Mouse (Mus musculus) midbrain, embryonic 13.5 days (tissue): ENCODE data around the gene Mlx. TPM values are rescaled to one million over a fixed set of nuclear protein-coding genes. Genes with fewer than 3 reads are reported as not detected.

Experiments
- ATAC-seq: fragments of 200-750 bp; cut with Nextera tagmentation; 2 replicates; pipeline ENCODE4 v1.8.0; 2017; ENCODE audit warnings: mild to moderate bottlenecking, moderate TSS enrichment, moderate library complexity
- H3K27ac ChIP-seq: fragments of 300-500 bp; sonication (generic); 2 replicates; pipeline ENCODE4 v1.5.1; 2015; ENCODE audit warnings: inconsistent platforms, mild to moderate bottlenecking, moderate library complexity
- H3K27me3 ChIP-seq: fragments of 300-500 bp; sonication (generic); 2 replicates; pipeline ENCODE4 v1.6.1; 2015; ENCODE audit warnings: mild to moderate bottlenecking, inconsistent platforms
- H3K36me3 ChIP-seq: fragments of 300-500 bp; sonication (generic); 2 replicates; pipeline ENCODE4 v1.6.1; 2015; ENCODE audit warnings: mild to moderate bottlenecking, inconsistent platforms
- H3K4me1 ChIP-seq: fragments of 300-500 bp; sonication (generic); replicated peaks from 2 replicates; pipeline ENCODE4 v1.6.1; 2015; ENCODE audit warnings: inconsistent platforms
- H3K4me2 ChIP-seq: fragments of 300-500 bp; sonication (generic); replicated peaks from 2 replicates; pipeline ENCODE4 v1.6.1; 2015; ENCODE audit warnings: moderate library complexity, mild to moderate bottlenecking, inconsistent platforms
- H3K4me3 ChIP-seq: fragments of 300-500 bp; sonication (generic); replicated peaks from 2 replicates; pipeline ENCODE4 v1.5.1; 2015; ENCODE audit warnings: mild to moderate bottlenecking, inconsistent platforms
- H3K9ac ChIP-seq: fragments of 300-500 bp; sonication (generic); replicated peaks from 2 replicates; pipeline ENCODE4 v1.6.1; 2015; ENCODE audit warnings: mild to moderate bottlenecking, inconsistent platforms
- H3K9me3 ChIP-seq: fragments of 300-500 bp; sonication (generic); 2 replicates; pipeline ENCODE4 v1.6.1; 2016; ENCODE audit warnings: mild to moderate bottlenecking, inconsistent platforms
- WGBS: fragments of 180-500 bp; shearing (Covaris S2); methylation state at CpG from one replicate; pipeline ENCODE4 v1.1.7; 2015; 5-methylcytosine and 5-hydroxymethylcytosine counted together
- microRNA-seq: library from miRNA; unstranded; fragments of <30 nt; microRNA quantifications from one replicate; pipeline ENCODE4, GENCODE M21; 2016
- polyA plus RNA-seq: library from polyadenylated mRNA; unstranded; fragments of >200 nt; fragmentation: Nextera tagmentation; extraction: Ambion mirVana; gene quantifications from 2 replicates; pipeline ENCODE4 v1.2.1, GENCODE M21; 2015

Gene Mlx
- polyA plus RNA-seq, 1 experiment from 2014 or later: 90.9 TPM

- no peaks in the 10 kb centered on the region for H3K4me1 ChIP-seq
- H3K4me3 ChIP-seq: no peak overlapping the region
- H3K4me2 ChIP-seq: no peak overlapping the region
- ATAC-seq: no peak
- H3K9ac ChIP-seq: no peak overlapping the region
- H3K27ac ChIP-seq: no peak overlapping the region
- WGBS: 93% methylated on average over 2 of the region's 2 CpGs
- H3K27me3 ChIP-seq: no peaks in the 10 kb centered on the region
- peaks cover 11% of the 10 kb centered on the region for H3K36me3 ChIP-seq
- peaks cover 4% of the 10 kb centered on the region; the same call in 1 of the 2 replicates for H3K9me3 ChIP-seq
Measured at GRCm38 (mm10) chr11:101131187-101131586, 44.1 kb downstream of the Mlx start.

- H3K9me3 ChIP-seq: peaks cover 1% of the 10 kb centered on the region; the same call in 1 of the 2 replicates
- no peak overlapping the region for H3K4me2 ChIP-seq
- no peak overlapping the region for H3K27ac ChIP-seq
- H3K27me3 ChIP-seq: no peaks in the 10 kb centered on the region
- peaks cover 6% of the 10 kb centered on the region for H3K36me3 ChIP-seq
- no peak for ATAC-seq
- 86% methylated on average over 6 of the region's 6 CpGs for WGBS
- no peak overlapping the region for H3K4me3 ChIP-seq
- no peak overlapping the region for H3K9ac ChIP-seq
- H3K4me1 ChIP-seq: no peaks in the 10 kb centered on the region
Measured at GRCm38 (mm10) chr11:101131701-101132100, 44.6 kb downstream of the Mlx start.

- Histone ChIP-seq H3K27me3 (no peaks in the 10 kb centered on the region), H3K9ac (no peak overlapping the region), H3K4me3 (no peak overlapping the region), H3K4me2 (no peak overlapping the region), H3K27ac (no peak overlapping the region), H3K4me1 (no peaks in the 10 kb centered on the region), H3K36me3 (no peaks in the 10 kb centered on the region), H3K9me3 (no peaks in the 10 kb centered on the region)
- ATAC-seq: no peak
- 89% methylated on average over 12 of the region's 12 CpGs for WGBS
Measured at GRCm38 (mm10) chr11:101133037-101133436, 46.0 kb downstream of the Mlx start.

- Histone ChIP-seq H3K36me3 (no peaks in the 10 kb centered on the region), H3K4me3 (no peak overlapping the region), H3K9ac (no peak overlapping the region), H3K4me2 (no peak overlapping the region), H3K4me1 (peaks cover 6% of the 10 kb centered on the region; the same call in 1 of the 2 replicates), H3K27me3 (no peaks in the 10 kb centered on the region), H3K27ac (no peak overlapping the region), H3K9me3 (no peaks in the 10 kb centered on the region)
- no peak for ATAC-seq
- WGBS: 85% methylated on average over 13 of the region's 13 CpGs
Measured at GRCm38 (mm10) chr11:101134217-101134865, 47.3 kb downstream of the Mlx start.

GRCm38 (mm10) chr11:101137000-101137399, 49.9 kb downstream of the Mlx start:
- peaks cover 12% of the 10 kb centered on the region for H3K4me1 ChIP-seq
- no peak overlapping the region for H3K4me2 ChIP-seq
- WGBS: 83% methylated on average over 7 of the region's 7 CpGs
- 0 out of 2 replicates have a peak, but pooled peaks cover 5% of the 10 kb centered on the region for H3K27me3 ChIP-seq
- ATAC-seq: no peak
- H3K9ac ChIP-seq: no peak overlapping the region
- H3K27ac ChIP-seq: no peak overlapping the region
- H3K36me3 ChIP-seq: no peaks in the 10 kb centered on the region
- no peak overlapping the region for H3K4me3 ChIP-seq
- no peaks in the 10 kb centered on the region for H3K9me3 ChIP-seq

- Histone ChIP-seq H3K9me3 (no peaks in the 10 kb centered on the region), H3K4me3 (peak overlapping the region; percentile 1; the same call in 1 of the 2 replicates), H3K4me1 (peaks cover 16% of the 10 kb centered on the region), H3K36me3 (no peaks in the 10 kb centered on the region), H3K27ac (peak overlapping the region; percentile 58; the same call in 1 of the 2 replicates), H3K27me3 (0 out of 2 replicates have a peak, but pooled peaks cover 5% of the 10 kb centered on the region), H3K4me2 (peak overlapping the region; percentile 29), H3K9ac (peak overlapping the region; percentile 33; the same call in 1 of the 2 replicates)
- ATAC-seq: peak; percentile 65
- 24% methylated on average over 15 of the region's 15 CpGs for WGBS
Measured at GRCm38 (mm10) chr11:101138536-101139181, 51.6 kb downstream of the Mlx start.

- peak overlapping the region; percentile 32 for H3K9ac ChIP-seq
- H3K36me3 ChIP-seq: no peaks in the 10 kb centered on the region
- 51% methylated on average over 27 of the region's 27 CpGs for WGBS
- H3K4me1 ChIP-seq: peaks cover 20% of the 10 kb centered on the region
- 0 out of 2 replicates have a peak, but pooled peaks have one; percentile 10 for ATAC-seq
- peak overlapping the region; percentile 36; the same call in 1 of the 2 replicates for H3K27ac ChIP-seq
- peak overlapping the region; percentile 51 for H3K4me2 ChIP-seq
- H3K4me3 ChIP-seq: peak overlapping the region; percentile 33
- H3K9me3 ChIP-seq: no peaks in the 10 kb centered on the region
- 0 out of 2 replicates have a peak, but pooled peaks cover 5% of the 10 kb centered on the region for H3K27me3 ChIP-seq
Measured at GRCm38 (mm10) chr11:101140164-101140819, 53.2 kb downstream of the Mlx start.

GRCm38 (mm10) chr11:101141088-101141487, 54.0 kb downstream of the Mlx start:
- H3K9ac ChIP-seq: no peak overlapping the region
- peaks cover 20% of the 10 kb centered on the region for H3K4me1 ChIP-seq
- no peak for ATAC-seq
- H3K36me3 ChIP-seq: no peaks in the 10 kb centered on the region
- 0 out of 2 replicates have a peak, but pooled peaks cover 5% of the 10 kb centered on the region for H3K27me3 ChIP-seq
- no peaks in the 10 kb centered on the region for H3K9me3 ChIP-seq
- no peak overlapping the region for H3K27ac ChIP-seq
- no peak overlapping the region for H3K4me2 ChIP-seq
- H3K4me3 ChIP-seq: no peak overlapping the region
- WGBS: 77% methylated on average over 8 of the region's 8 CpGs

Small RNA genes lying within 50 kb of the gene (microRNA-seq; reads per million reads assigned to microRNA genes)
- gene Gm27626: not detected

Other genes with a start within 250 kb of the Mlx start
- 14.0 and 14.5 TPM in 2 replicates for gene Stat5b, start 236.6 kb upstream of the Mlx start, polyA plus RNA-seq
- gene Stat5a, start 227.9 kb upstream of the Mlx start, polyA plus RNA-seq: 1.3 and 1.7 TPM in 2 replicates
- 28.7 and 34.3 TPM in 2 replicates for gene Stat3, start 147.7 kb upstream of the Mlx start, polyA plus RNA-seq
- gene Cavin1, start 116.4 kb upstream of the Mlx start, polyA plus RNA-seq: 28.3 and 30.4 TPM in 2 replicates
- gene Atp6v0a1, start 77.8 kb upstream of the Mlx start, polyA plus RNA-seq: 87.6 and 90.8 TPM in 2 replicates
- gene Naglu, start 17.3 kb upstream of the Mlx start, polyA plus RNA-seq: 9.7 and 9.9 TPM in 2 replicates
- gene Hsd17b1, start 8.9 kb upstream of the Mlx start, polyA plus RNA-seq: 0.24 TPM in 1 of 2 replicates, not detected in the other
- 47.1 and 52.8 TPM in 2 replicates for gene Coasy, start 4.7 kb upstream of the Mlx start, polyA plus RNA-seq
- 27.9 and 30.8 TPM in 2 replicates for gene Psmc3ip, start 8.2 kb downstream of the Mlx start, polyA plus RNA-seq
- 21.8 and 28.5 TPM in 2 replicates for gene Retreg3, start 32.6 kb downstream of the Mlx start, polyA plus RNA-seq
- 89.4 and 91.0 TPM in 2 replicates for gene Tubg1, start 32.7 kb downstream of the Mlx start, polyA plus RNA-seq
- 29.8 and 31.6 TPM in 2 replicates for gene Tubg2, start 68.6 kb downstream of the Mlx start, polyA plus RNA-seq
- gene Cntnap1, start 83.2 kb downstream of the Mlx start, polyA plus RNA-seq: 1.3 and 1.5 TPM in 2 replicates
- gene Plekhh3, start 84.1 kb downstream of the Mlx start, polyA plus RNA-seq: 7.3 and 8.1 TPM in 2 replicates
- 0.19 and 0.38 TPM in 2 replicates for gene Ccr10, start 88.2 kb downstream of the Mlx start, polyA plus RNA-seq
- gene Ezh1, start 139.2 kb downstream of the Mlx start, polyA plus RNA-seq: 17.6 and 17.7 TPM in 2 replicates
- gene Ramp2, start 158.8 kb downstream of the Mlx start, polyA plus RNA-seq: 64.4 and 65.7 TPM in 2 replicates
- 110 and 111 TPM in 2 replicates for gene Vps25, start 166.4 kb downstream of the Mlx start, polyA plus RNA-seq
- 7.2 and 7.5 TPM in 2 replicates for gene Wnk4, start 173.3 kb downstream of the Mlx start, polyA plus RNA-seq
- 1.2 and 1.3 TPM in 2 replicates for gene Cntd1, start 191.7 kb downstream of the Mlx start, polyA plus RNA-seq
- 210 and 213 TPM in 2 replicates for gene Coa3, start 191.8 kb downstream of the Mlx start, polyA plus RNA-seq
- 178 and 194 TPM in 2 replicates for gene Becn1, start 215.0 kb downstream of the Mlx start, polyA plus RNA-seq
- 126 and 134 TPM in 2 replicates for gene Psme3, start 228.9 kb downstream of the Mlx start, polyA plus RNA-seq
- 2.4 and 2.5 TPM in 2 replicates for gene Aoc2, start 237.8 kb downstream of the Mlx start, polyA plus RNA-seq
- not detected in 2 replicates for gene Aoc3, start 243.3 kb downstream of the Mlx start, polyA plus RNA-seq